Mouse (Mus musculus) CH12.LX (cell line): ENCODE measurements around the gene Ercc1. TPM values are rescaled to one million over a fixed set of nuclear protein-coding genes. Genes with fewer than 3 reads are reported as not detected.
A peak's percentile ranks its signal among the peaks of the same experiment; 100 is the strongest.

Source experiments
- DNase-seq: peaks from one replicate; pipeline ENCODE4 v3.0.0-alpha.2; 2013; ENCODE audit errors: extremely low read depth
- H3K27ac ChIP-seq: 2 replicates; pipeline ENCODE4 v1.5.1; 2012; ENCODE audit warnings: low read depth, mild to moderate bottlenecking, control low read depth, moderate library complexity; ENCODE audit not compliant: insufficient read depth
- H3K27me3 ChIP-seq: replicated peaks from 2 replicates; pipeline ENCODE3; 2012; ENCODE audit warnings: inconsistent platforms
- H3K36me3 ChIP-seq, 2 experiments: replicated peaks in 1 of 2; 2 replicates each; pipeline versions ENCODE3 to v1.6.1; 2012; ENCODE audit warnings: inconsistent platforms in 1 of 2, low read length in 1 of 2, mild to moderate bottlenecking in 1 of 2, mixed read lengths in 1 of 2, moderate library complexity in 1 of 2; ENCODE audit not compliant: control insufficient read depth in 1 of 2, insufficient read depth in 1 of 2
- H3K4me1 ChIP-seq, 2 experiments: 2 replicates each; pipeline ENCODE4 v1.6.1; 2012; ENCODE audit warnings: inconsistent platforms in 1 of 2, moderate library complexity in 1 of 2; ENCODE audit not compliant: insufficient read depth in 2 of 2, control insufficient read depth in 1 of 2
- H3K4me2 ChIP-seq: 2 replicates; pipeline ENCODE4 v1.6.1; 2012; ENCODE audit warnings: low read depth, mild to moderate bottlenecking, control low read depth; ENCODE audit not compliant: poor library complexity, insufficient read depth, severe bottlenecking
- H3K4me3 ChIP-seq, 3 experiments: fragments of 150-350 bp in 1 of 3; sonication (generic) in 1 of 3; replicated peaks in 1 of 3; 2 replicates each; pipeline versions ENCODE3 to v1.5.1; 2011 to 2012; ENCODE audit warnings: low read depth in 2 of 3, low read length in 2 of 3, mild to moderate bottlenecking in 2 of 3, moderate library complexity in 2 of 3, control low read depth in 1 of 3, improper control_type of control experiment in 1 of 3, inconsistent platforms in 1 of 3, mixed read lengths in 1 of 3; ENCODE audit not compliant: poor library complexity in 1 of 3
- H3K79me2 ChIP-seq: replicated peaks from 2 replicates; pipeline ENCODE4 v1.6.1; 2012; ENCODE audit warnings: mild to moderate bottlenecking, moderate library complexity; ENCODE audit not compliant: control insufficient read depth, poor library complexity, insufficient read depth, severe bottlenecking; ENCODE audit errors: extremely low read depth
- H3K9ac ChIP-seq: 2 replicates; pipeline ENCODE4 v1.6.1; 2012; ENCODE audit warnings: low read depth, mild to moderate bottlenecking, control low read depth, moderate library complexity; ENCODE audit not compliant: insufficient read depth
- H3K9me3 ChIP-seq: replicated peaks from 2 replicates; pipeline ENCODE3; 2012; ENCODE audit warnings: low read length, inconsistent platforms, mixed read lengths
- CHD1 ChIP-seq: IDR thresholded peaks from 2 replicates; pipeline ENCODE4 v1.6.1; 2012; ENCODE audit warnings: low read depth, low read length, improper control_type of control experiment, inconsistent platforms
- CHD2 ChIP-seq: IDR thresholded peaks from 2 replicates; pipeline ENCODE4 v1.6.1; 2011; ENCODE audit warnings: low read length, improper control_type of control experiment
- CTCF ChIP-seq, 2 experiments: IDR thresholded peaks in 1 of 2; conservative IDR thresholded peaks in 1 of 2; 2 replicates each; pipeline ENCODE4 v1.5.1; 2011 to 2012; ENCODE audit warnings: low read depth in 2 of 2, low read length in 2 of 2, improper control_type of control experiment in 1 of 2, inconsistent platforms in 1 of 2, mild to moderate bottlenecking in 1 of 2, moderate library complexity in 1 of 2
- HCFC1 ChIP-seq: IDR thresholded peaks from 2 replicates; pipeline ENCODE4 v1.6.1; 2012; ENCODE audit warnings: low read depth, mild to moderate bottlenecking, inconsistent platforms, low read length, improper control_type of control experiment
- JUN ChIP-seq: IDR thresholded peaks from 2 replicates; pipeline ENCODE4 v1.6.1; 2011; ENCODE audit warnings: low read depth, mild to moderate bottlenecking, low read length, improper control_type of control experiment, moderate library complexity; ENCODE audit not compliant: insufficient read depth
- JUND ChIP-seq: conservative IDR thresholded peaks from 2 replicates; pipeline ENCODE4 v1.6.1; 2011; ENCODE audit warnings: low read depth, low read length, improper control_type of control experiment
- MAZ ChIP-seq: IDR thresholded peaks from 2 replicates; pipeline ENCODE4 v1.6.1; 2012; ENCODE audit warnings: low read depth, mild to moderate bottlenecking, inconsistent platforms, low read length, improper control_type of control experiment, moderate library complexity
- MEF2A ChIP-seq: IDR thresholded peaks from 2 replicates; pipeline ENCODE4 v1.6.1; 2014; ENCODE audit warnings: low read depth, mild to moderate bottlenecking, inconsistent platforms, low read length, improper control_type of control experiment, borderline replicate concordance
- MXI1 ChIP-seq: IDR thresholded peaks from 2 replicates; pipeline ENCODE4 v1.6.1; 2011; ENCODE audit warnings: mild to moderate bottlenecking, low read depth, low read length, improper control_type of control experiment
- MYC ChIP-seq: IDR thresholded peaks from 2 replicates; pipeline ENCODE4 v1.6.1; 2011; ENCODE audit warnings: low read depth, mild to moderate bottlenecking, improper control_type of control experiment, low read length
- NELFE ChIP-seq: IDR thresholded peaks from 2 replicates; pipeline ENCODE4 v1.6.1; 2011; ENCODE audit warnings: low read depth, low read length, improper control_type of control experiment
- NRF1 ChIP-seq: IDR thresholded peaks from 2 replicates; pipeline ENCODE4 v1.6.1; 2014; ENCODE audit warnings: low read depth, mild to moderate bottlenecking, inconsistent platforms, low read length, improper control_type of control experiment, moderate library complexity
- POLR2A ChIP-seq: IDR thresholded peaks from 2 replicates; pipeline ENCODE4 v1.6.1; 2011; ENCODE audit warnings: low read depth, mild to moderate bottlenecking, improper control_type of control experiment, low read length
- SIN3A ChIP-seq: IDR thresholded peaks from 2 replicates; pipeline ENCODE4 v1.6.1; 2012; ENCODE audit warnings: low read length, improper control_type of control experiment, inconsistent platforms
- SMC3 ChIP-seq: IDR thresholded peaks from 2 replicates; pipeline ENCODE4 v1.6.1; 2011; ENCODE audit warnings: low read depth, low read length, improper control_type of control experiment
- TBP ChIP-seq: conservative IDR thresholded peaks from 2 replicates; pipeline ENCODE4 v1.6.1; 2011; ENCODE audit warnings: low read depth, low read length, improper control_type of control experiment
- USF2 ChIP-seq: conservative IDR thresholded peaks from 2 replicates; pipeline ENCODE4 v1.6.1; 2011; ENCODE audit warnings: low read depth, low read length, improper control_type of control experiment
- ZKSCAN1 ChIP-seq: IDR thresholded peaks from 2 replicates; pipeline ENCODE4 v1.6.1; 2012; ENCODE audit warnings: low read depth, inconsistent platforms, low read length, improper control_type of control experiment, borderline replicate concordance
- ZMIZ1 ChIP-seq: IDR thresholded peaks from 2 replicates; pipeline ENCODE4 v1.6.1; 2012; ENCODE audit warnings: low read depth, mild to moderate bottlenecking, inconsistent platforms, low read length, improper control_type of control experiment
- ZNF384 ChIP-seq: IDR thresholded peaks from 2 replicates; pipeline ENCODE4 v1.6.1; 2012; ENCODE audit warnings: low read depth, low read length, improper control_type of control experiment, inconsistent platforms
- dilution Hi-C: fragments of 300-500 bp; cut with MboI; formaldehyde crosslinking; loops from 2 replicates; pipeline ENCODE4 v1.14.3; 2020; ENCODE audit warnings: low sequenced_read_pairs; ENCODE audit not compliant: extremely low pct_unique_long_range_greater_than_20kb, extremely low pct_ligation_motif_present
- in situ Hi-C: fragments of 300-500 bp; cut with MboI; formaldehyde crosslinking; loops from 3 replicates; pipeline ENCODE4 v1.14.3; 2019; ENCODE audit warnings: low sequenced_read_pairs, low pct_ligation_motif_present, low pct_unique_long_range_greater_than_20kb, mixed read lengths
- polyA plus RNA-seq: library from polyadenylated mRNA; unstranded; fragments of >175 nt; gene quantifications from 2 replicates; pipeline ENCODE4 v1.2.1, GENCODE M21; 2012; ENCODE audit warnings: low read depth; ENCODE audit not compliant: insufficient read length
- total RNA-seq, 2 experiments: library from RNA; depleted of rRNA; stranded (reverse); fragments of 300-350 nt in 1 of 2; fragments of >200 nt in 1 of 2; gene quantifications; 2 replicates each; pipeline ENCODE4 v1.2.3; 2012 to 2014

Gene Ercc1
- total and polyA plus RNA-seq, 3 experiments: 26.9 to 28.2 (median 27.7) TPM

DNA sequence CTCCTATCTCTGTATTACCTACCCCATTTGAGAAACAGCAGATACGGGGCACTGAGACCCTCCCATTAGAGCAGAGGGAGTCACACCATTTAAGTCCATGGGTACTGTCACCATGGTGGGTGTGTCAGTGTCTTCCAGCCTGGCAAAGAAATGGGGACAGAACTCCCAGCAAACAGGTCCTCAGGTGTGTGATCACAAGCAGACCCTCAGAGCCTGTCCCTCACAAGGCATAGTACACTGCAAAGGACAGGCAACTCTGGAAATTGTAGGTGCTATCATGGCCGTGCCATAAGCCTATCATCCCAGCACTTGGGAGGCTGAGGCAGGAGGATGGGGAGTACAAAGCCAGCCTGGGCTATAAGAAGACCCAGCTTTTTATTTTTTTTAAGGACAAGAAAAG, 26.4 kb upstream of the Ercc1 start:
- TF ChIP-seq CTCF (conservative IDR thresholded peaks at IDR 0.05 in 1 of 2, IDR thresholded peaks at IDR 0.05 in 1 of 2; ENCODE audit: low read depth in 2 of 2, low read length in 2 of 2): no peak
- no peak for TF ChIP-seq NELFE
- no peak for TF ChIP-seq CHD2
- no peak for TF ChIP-seq JUN
- TF ChIP-seq MEF2A: no peak
- TF ChIP-seq JUND: no peak
- TF ChIP-seq MAZ: no peak
- dilution Hi-C loops (no loop called here), in situ Hi-C loops (no loop called here)
- no peak overlapping the region for H3K4me2 ChIP-seq
- DNase-seq: no peak
- peaks cover 15 to 48% of the 10 kb centered on the region in 2 experiments for H3K4me1 ChIP-seq
- no peaks in the 10 kb centered on the region for H3K79me2 ChIP-seq
- H3K27ac ChIP-seq: no peak overlapping the region
- peaks cover 7% of the 10 kb centered on the region for H3K9me3 ChIP-seq
- no peak overlapping the region for H3K4me3 ChIP-seq
- peaks cover 93% of the 10 kb centered on the region for H3K27me3 ChIP-seq
- no peaks in the 10 kb centered on the region for H3K36me3 ChIP-seq
- no peak overlapping the region for H3K9ac ChIP-seq

DNA sequence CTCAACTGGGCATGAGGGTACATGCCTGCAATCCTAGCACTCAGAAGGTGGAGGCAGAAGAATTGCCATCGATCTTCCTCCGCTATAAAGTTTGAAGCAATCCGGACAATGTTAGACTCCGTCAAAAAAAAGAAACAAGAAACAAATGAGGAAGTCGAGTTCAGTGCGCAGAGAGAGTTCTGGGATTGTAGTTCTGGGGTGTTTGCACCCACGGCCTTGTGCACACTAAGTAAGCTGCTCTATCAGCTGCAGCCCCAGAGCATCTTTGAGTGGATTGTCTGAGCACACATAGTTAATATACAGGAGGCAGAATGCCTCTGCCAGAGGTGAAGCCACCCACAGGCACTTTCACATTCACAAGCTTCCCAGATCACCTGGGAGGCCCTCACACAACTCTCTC, 25.9 kb upstream of the Ercc1 start:
- Histone ChIP-seq H3K4me2 (peak overlapping the region; percentile 22; the same call in 1 of the 2 replicates), H3K4me1 (peaks cover 15 to 48% of the 10 kb centered on the region in 2 experiments), H3K4me3 (no peak overlapping the region), H3K36me3 (no peaks in the 10 kb centered on the region), H3K27ac (no peak overlapping the region), H3K79me2 (no peaks in the 10 kb centered on the region), H3K9ac (no peak overlapping the region), H3K27me3 (peaks cover 93% of the 10 kb centered on the region), H3K9me3 (peaks cover 7% of the 10 kb centered on the region)
- no peak for TF ChIP-seq HCFC1
- TF ChIP-seq MXI1: no peak
- no peak for TF ChIP-seq CHD2
- TF ChIP-seq JUN: no peak
- TF ChIP-seq SIN3A: no peak
- no peak for TF ChIP-seq SMC3
- TF ChIP-seq POLR2A: no peak
- no peak for TF ChIP-seq ZNF384
- no peak for TF ChIP-seq ZKSCAN1
- no peak for TF ChIP-seq CTCF (conservative IDR thresholded peaks at IDR 0.05 in 1 of 2, IDR thresholded peaks at IDR 0.05 in 1 of 2; ENCODE audit: low read depth in 2 of 2, low read length in 2 of 2)
- no peak for TF ChIP-seq MYC
- no peak for TF ChIP-seq NRF1
- TF ChIP-seq MEF2A: no peak
- no peak for DNase-seq
- dilution Hi-C loops: no loop called here
- in situ Hi-C loops: no loop called here

DNA sequence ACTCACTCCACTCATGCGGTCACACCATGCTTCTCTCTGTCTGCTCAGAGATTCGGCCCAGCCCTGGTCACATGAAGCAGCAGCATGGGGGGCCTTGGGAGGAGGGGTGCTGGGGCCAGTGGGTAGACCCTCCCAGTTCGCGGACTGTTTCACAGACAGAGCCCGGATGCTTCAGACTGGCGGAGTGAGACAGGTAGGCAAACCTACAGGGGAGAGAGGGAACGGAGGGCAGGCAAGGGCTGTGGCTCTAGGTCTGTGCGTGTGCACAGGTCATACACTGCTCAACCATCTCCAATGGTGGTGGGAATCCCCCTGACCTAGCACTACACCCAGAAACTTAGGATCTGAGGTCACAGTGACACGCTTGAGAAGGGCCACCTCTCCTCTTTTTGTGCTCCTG, 25.1 kb upstream of the Ercc1 start:
- no peak for TF ChIP-seq USF2
- no peak for TF ChIP-seq CHD1
- no peak for TF ChIP-seq ZMIZ1
- TF ChIP-seq ZKSCAN1: no peak
- TF ChIP-seq CTCF (conservative IDR thresholded peaks at IDR 0.05 in 1 of 2, IDR thresholded peaks at IDR 0.05 in 1 of 2; ENCODE audit: low read depth in 2 of 2, low read length in 2 of 2): no peak
- TF ChIP-seq TBP: no peak
- Histone ChIP-seq H3K4me1 (peaks cover 15 to 48% of the 10 kb centered on the region in 2 experiments), H3K9me3 (peaks cover 10% of the 10 kb centered on the region), H3K4me2 (peak overlapping the region; percentile 76), H3K4me3 (peak overlapping the region in 2 of 3 experiments; percentile 32 to 40), H3K9ac (no peak overlapping the region), H3K27ac (no peak overlapping the region), H3K27me3 (peaks cover 93% of the 10 kb centered on the region), H3K79me2 (no peaks in the 10 kb centered on the region), H3K36me3 (no peaks in the 10 kb centered on the region)
- in situ Hi-C loops (no loop called here), dilution Hi-C loops (no loop called here)
- no peak for DNase-seq
